Mouse (Mus musculus): Measurements from ENCODE around the gene AW822073. TPM values are rescaled to one million over a fixed set of nuclear protein-coding genes. Genes with fewer than 3 reads are reported as not detected.
"Not testable (repeated sequence)": the region's sequence is repeated elsewhere in the genome, so short reads cannot be mapped to it uniquely, and the experiment has no call there.

AW822073 gene
- not detected in 2 replicates for polyA plus RNA-seq (2014; fragmentation: Nextera tagmentation; extraction: Ambion mirVana)

DNA sequence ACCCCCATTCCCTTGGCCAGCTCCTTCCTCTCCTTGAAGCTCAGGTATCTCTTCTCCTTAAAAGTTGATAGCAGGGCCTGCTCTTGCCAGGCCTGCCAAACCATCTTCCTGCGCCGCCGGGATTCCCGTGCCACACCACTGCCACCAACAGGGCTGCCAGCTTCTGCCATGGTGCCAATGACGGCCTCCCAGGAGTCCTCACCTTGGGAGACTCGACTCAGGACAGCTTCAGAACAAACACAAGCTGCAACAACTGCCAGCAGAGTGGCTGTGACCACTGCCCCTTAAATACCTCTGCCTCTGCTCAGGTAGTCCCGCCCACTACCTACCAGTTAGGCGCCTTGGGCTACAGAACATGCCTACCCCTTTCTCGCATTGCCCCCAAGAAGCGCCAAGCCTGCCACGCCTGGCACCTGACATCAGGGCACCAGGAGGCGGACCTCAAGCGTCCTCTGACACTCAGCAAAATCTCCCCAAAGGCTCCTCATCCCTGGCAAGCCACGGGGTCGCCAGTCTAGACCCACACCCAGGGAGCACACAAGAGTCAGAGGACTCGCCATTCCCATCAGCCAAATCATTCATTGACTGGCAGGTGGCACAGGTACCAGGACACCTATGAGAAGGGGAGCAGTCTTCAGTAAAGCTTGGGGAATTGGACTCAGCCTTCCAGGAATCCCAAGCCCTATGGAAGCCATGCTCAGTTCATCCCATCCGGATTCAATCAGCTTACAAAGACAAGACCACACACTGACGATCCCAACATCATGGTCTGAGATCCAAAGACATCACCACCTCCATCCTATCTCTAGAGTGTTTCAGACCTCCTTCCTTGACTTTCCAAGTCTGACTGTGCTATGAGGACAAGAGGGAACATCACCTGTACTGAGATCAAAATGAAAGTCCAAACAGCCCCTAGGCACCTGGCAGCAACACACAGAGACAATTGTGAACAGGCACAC, at the start of gene AW822073:
Gene AW822073 (minus strand): TSS at position 104 of the 959 bp plus-strand sequence.
- not testable (repeated sequence) for H3K9me3 ChIP-seq (ENCODE audit: control insufficient read depth, low read length); H3K36me3 ChIP-seq (ENCODE audit: control insufficient read depth, insufficient read depth, low read length); H3K9ac ChIP-seq (ENCODE audit: low read length); ATAC-seq (replicated peaks; ENCODE audit: low FRiP score, low TSS enrichment, low read depth); H3K4me1 ChIP-seq (replicated peaks; ENCODE audit: control insufficient read depth, insufficient read depth, low read length); H3K4me3 ChIP-seq (ENCODE audit: low read depth, low read length); H3K27me3 ChIP-seq (replicated peaks; ENCODE audit: control insufficient read depth, insufficient read depth, low read length); H3K4me2 ChIP-seq (ENCODE audit: low read length); H3K27ac ChIP-seq (ENCODE audit: low read depth); DNase-seq (ENCODE audit: low spot score)
- WGBS: 87% methylated on average over 16 of the region's 18 CpGs

DNA sequence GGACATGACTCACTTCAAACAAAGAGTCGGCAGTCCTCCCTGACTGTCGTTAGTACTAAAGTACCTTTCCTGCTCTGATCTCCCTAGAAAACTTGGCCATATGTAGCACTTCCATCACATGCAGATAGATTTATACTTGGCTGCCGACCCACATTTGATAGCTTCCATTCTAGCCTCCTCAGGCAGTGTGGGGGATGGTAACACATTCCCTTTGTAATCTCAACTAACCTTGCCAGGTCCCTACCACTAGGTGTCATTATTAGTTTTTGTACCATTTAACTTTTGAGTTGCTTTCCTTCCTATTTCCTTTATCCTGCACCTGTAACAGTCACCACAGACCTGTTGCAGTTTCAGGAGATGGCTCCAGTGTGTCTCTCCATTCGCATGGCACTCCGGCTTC, 33.7 kb upstream of the AW822073 start:
- 59% methylated on average over 5 of the region's 5 CpGs for WGBS
- no peak for DNase-seq (ENCODE audit: low spot score)
- H3K36me3 ChIP-seq (ENCODE audit: control insufficient read depth, insufficient read depth, low read length): peaks cover 42% of the 10 kb centered on the region

DNA sequence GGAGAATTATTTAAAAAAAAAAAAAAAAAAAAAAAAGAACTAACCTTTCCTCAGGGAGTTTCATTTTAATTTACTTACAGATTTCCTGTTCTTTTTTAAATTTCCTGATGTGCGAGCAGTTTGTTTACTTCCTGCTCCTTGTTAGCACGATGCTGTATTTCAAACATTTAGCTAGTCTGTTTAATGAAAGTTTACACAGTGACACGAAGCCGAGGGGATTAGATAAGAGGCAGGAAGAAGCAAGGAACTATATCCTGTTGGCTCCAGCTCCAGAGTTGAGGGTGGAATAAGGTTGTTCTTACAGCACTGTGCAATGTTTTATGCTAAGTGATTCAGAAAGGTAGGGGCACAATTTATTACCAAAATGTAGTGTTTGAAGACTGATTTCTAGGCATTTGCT, 31.2 kb upstream of the AW822073 start:
- Histone ChIP-seq H3K4me3 (ENCODE audit: low read depth, low read length) (peak overlapping the region; percentile 87), H3K27ac (ENCODE audit: low read depth) (peak overlapping the region; percentile 74; the same call in 1 of the 2 replicates), H3K36me3 (ENCODE audit: control insufficient read depth, insufficient read depth, low read length) (peaks cover 29% of the 10 kb centered on the region), H3K9me3 (ENCODE audit: control insufficient read depth, low read length) (no peaks in the 10 kb centered on the region), H3K27me3 (replicated peaks; ENCODE audit: control insufficient read depth, insufficient read depth, low read length) (no peaks in the 10 kb centered on the region), H3K4me2 (ENCODE audit: low read length) (peak overlapping the region; percentile 60), H3K9ac (ENCODE audit: low read length) (peak overlapping the region; percentile 72), H3K4me1 (replicated peaks; ENCODE audit: control insufficient read depth, insufficient read depth, low read length) (no peaks in the 10 kb centered on the region; the same call in 1 of the 2 replicates)
- WGBS: under 1% methylated on average over 4 of the region's 4 CpGs
- DNase-seq (ENCODE audit: low spot score): no peak
- no peak for ATAC-seq (replicated peaks; ENCODE audit: low FRiP score, low TSS enrichment, low read depth)

More for the DNA sequence above, 33.7 kb upstream of the AW822073 start:
- H3K4me3 ChIP-seq (ENCODE audit: low read depth, low read length): no peak overlapping the region
- H3K4me2 ChIP-seq (ENCODE audit: low read length): no peak overlapping the region
- H3K9me3 ChIP-seq (ENCODE audit: control insufficient read depth, low read length): no peaks in the 10 kb centered on the region
- H3K27me3 ChIP-seq (replicated peaks; ENCODE audit: control insufficient read depth, insufficient read depth, low read length): no peaks in the 10 kb centered on the region
- H3K27ac ChIP-seq (ENCODE audit: low read depth): no peak overlapping the region
- no peaks in the 10 kb centered on the region; the same call in 1 of the 2 replicates for H3K4me1 ChIP-seq (replicated peaks; ENCODE audit: control insufficient read depth, insufficient read depth, low read length)
- no peak overlapping the region for H3K9ac ChIP-seq (ENCODE audit: low read length)
- no peak for ATAC-seq (replicated peaks; ENCODE audit: low FRiP score, low TSS enrichment, low read depth)

DNA sequence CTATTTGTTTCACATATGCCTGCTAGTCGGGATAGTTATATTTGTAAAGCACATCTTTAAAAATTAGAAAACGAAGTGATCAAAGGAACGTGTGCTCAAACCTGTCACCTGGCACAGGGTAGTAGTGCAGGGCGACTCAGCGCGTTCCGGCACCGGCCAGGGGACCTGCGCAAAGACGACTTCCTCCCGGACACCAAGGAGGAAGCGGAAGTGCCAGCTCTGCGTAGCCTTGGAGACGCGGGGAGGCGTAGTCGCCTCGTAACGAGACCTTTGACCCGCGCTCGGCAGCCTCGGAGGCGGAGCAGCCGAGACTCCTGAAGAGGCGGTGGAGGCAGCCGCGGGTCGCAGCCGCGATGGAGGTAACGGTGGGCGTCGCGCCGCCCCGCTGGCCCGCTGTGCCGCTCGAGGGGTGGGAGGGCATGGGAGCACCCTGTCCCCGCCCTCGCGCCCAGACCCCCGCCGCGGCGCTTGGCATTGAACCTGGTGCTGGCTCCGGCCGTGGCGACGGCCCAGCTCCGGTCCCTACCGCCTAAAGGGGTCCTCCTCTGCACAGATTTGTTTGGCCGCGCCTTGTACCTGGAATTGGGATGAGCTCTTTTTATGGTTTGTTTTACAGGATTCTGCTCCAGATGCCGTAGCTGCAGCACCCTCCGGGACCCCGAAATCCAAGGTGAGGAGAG, 30.6 kb upstream of the AW822073 start, which contains the start of gene Gcc2:
Gene Gcc2 (plus strand): TSS at position 285 of the 680 bp plus-strand sequence.
- peak within 1 kb of the TSS; percentile 60 for H3K4me2 ChIP-seq (ENCODE audit: low read length)
- peak within 1 kb of the TSS; percentile 74 for H3K27ac ChIP-seq (ENCODE audit: low read depth)
- peak; percentile 92 for DNase-seq (ENCODE audit: low spot score)
- no peaks in the 10 kb centered on the region for H3K9me3 ChIP-seq (ENCODE audit: control insufficient read depth, low read length)
- H3K4me1 ChIP-seq (replicated peaks; ENCODE audit: control insufficient read depth, insufficient read depth, low read length): no peaks in the 10 kb centered on the region; the same call in 1 of the 2 replicates
- under 1% methylated on average over 56 of the region's 58 CpGs for WGBS
- peak; percentile 97 for ATAC-seq (replicated peaks; ENCODE audit: low FRiP score, low TSS enrichment, low read depth)
- H3K27me3 ChIP-seq (replicated peaks; ENCODE audit: control insufficient read depth, insufficient read depth, low read length): no peaks in the 10 kb centered on the region
- peak within 1 kb of the TSS; percentile 87 for H3K4me3 ChIP-seq (ENCODE audit: low read depth, low read length)
- H3K36me3 ChIP-seq (ENCODE audit: control insufficient read depth, insufficient read depth, low read length): peaks cover 26% of the 10 kb centered on the region
- peak within 1 kb of the TSS; percentile 72 for H3K9ac ChIP-seq (ENCODE audit: low read length)

DNA sequence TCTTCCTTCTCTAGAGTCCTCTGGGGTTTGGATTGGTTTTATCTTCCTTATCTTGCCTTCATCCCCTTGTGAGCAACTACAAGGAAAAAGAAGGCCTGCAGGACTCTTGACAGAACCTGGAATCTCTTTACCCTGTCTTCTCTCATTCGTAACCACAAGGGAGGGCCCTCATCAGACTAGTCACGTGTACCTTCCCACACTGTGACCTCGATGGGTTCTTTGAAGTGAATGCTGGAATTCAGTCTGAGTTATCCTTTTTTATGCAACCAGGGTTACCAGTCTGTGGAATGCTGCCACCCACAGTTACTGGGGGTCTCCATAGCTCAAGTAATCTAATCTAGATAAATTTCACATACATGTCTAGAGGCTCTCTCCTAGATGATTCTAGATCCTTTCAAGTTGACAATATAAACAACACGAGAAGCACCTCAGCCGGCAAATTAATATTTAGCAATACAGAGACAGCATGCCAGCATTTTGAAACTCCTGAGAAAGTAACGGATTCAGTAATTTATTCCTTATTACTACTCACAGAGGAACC, 30.0 kb upstream of the AW822073 start:
- ATAC-seq (replicated peaks; ENCODE audit: low FRiP score, low TSS enrichment, low read depth) (0 out of 2 replicates have a peak, but pooled peaks have one; percentile 12), DNase-seq (ENCODE audit: low spot score) (no peak)
- peak overlapping the region; percentile 87 for H3K4me3 ChIP-seq (ENCODE audit: low read depth, low read length)
- peak overlapping the region; percentile 60 for H3K4me2 ChIP-seq (ENCODE audit: low read length)
- H3K9me3 ChIP-seq (ENCODE audit: control insufficient read depth, low read length): no peaks in the 10 kb centered on the region
- H3K36me3 ChIP-seq (ENCODE audit: control insufficient read depth, insufficient read depth, low read length): peaks cover 20% of the 10 kb centered on the region
- no peak overlapping the region for H3K27ac ChIP-seq (ENCODE audit: low read depth)
- H3K4me1 ChIP-seq (replicated peaks; ENCODE audit: control insufficient read depth, insufficient read depth, low read length): no peaks in the 10 kb centered on the region; the same call in 1 of the 2 replicates
- no peaks in the 10 kb centered on the region for H3K27me3 ChIP-seq (replicated peaks; ENCODE audit: control insufficient read depth, insufficient read depth, low read length)
- 42% methylated on average over 6 of the region's 6 CpGs for WGBS
- H3K9ac ChIP-seq (ENCODE audit: low read length): peak overlapping the region; percentile 72

DNA sequence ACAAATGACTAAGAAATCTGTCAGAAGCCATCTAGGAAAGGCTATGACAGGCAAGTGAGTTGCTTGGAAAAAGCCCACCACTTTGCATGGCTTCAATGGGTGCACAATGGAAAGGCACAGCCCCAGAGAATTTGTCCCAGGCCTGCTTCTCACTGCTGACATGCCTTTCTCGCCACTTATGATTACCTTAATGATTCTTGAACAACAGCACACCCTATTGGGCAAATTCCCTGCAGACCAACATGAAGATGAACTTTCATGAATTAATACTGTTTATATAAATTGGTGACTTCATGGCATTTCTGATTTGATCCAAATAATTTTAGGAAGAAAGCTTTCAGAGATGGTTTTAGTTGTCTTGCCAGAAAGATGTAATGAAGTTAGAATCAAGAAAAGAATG, 24.8 kb upstream of the AW822073 start:
- Histone ChIP-seq H3K27ac (ENCODE audit: low read depth) (no peak overlapping the region), H3K27me3 (replicated peaks; ENCODE audit: control insufficient read depth, insufficient read depth, low read length) (no peaks in the 10 kb centered on the region), H3K4me2 (ENCODE audit: low read length) (no peak overlapping the region), H3K4me3 (ENCODE audit: low read depth, low read length) (no peak overlapping the region), H3K9ac (ENCODE audit: low read length) (no peak overlapping the region), H3K36me3 (ENCODE audit: control insufficient read depth, insufficient read depth, low read length) (no peaks in the 10 kb centered on the region), H3K9me3 (ENCODE audit: control insufficient read depth, low read length) (no peaks in the 10 kb centered on the region), H3K4me1 (replicated peaks; ENCODE audit: control insufficient read depth, insufficient read depth, low read length) (no peaks in the 10 kb centered on the region; the same call in 1 of the 2 replicates)
- DNase-seq (ENCODE audit: low spot score): no peak
- 29% methylated on average over 1 of the region's 1 CpGs for WGBS
- ATAC-seq (replicated peaks; ENCODE audit: low FRiP score, low TSS enrichment, low read depth): no peak

GRCm38 (mm10) chr10:58238984-58239740, 14.4 kb upstream of the AW822073 start:
- not testable (repeated sequence) for H3K36me3 ChIP-seq (ENCODE audit: control insufficient read depth, insufficient read depth, low read length); H3K4me3 ChIP-seq (ENCODE audit: low read depth, low read length); H3K27me3 ChIP-seq (replicated peaks; ENCODE audit: control insufficient read depth, insufficient read depth, low read length); H3K9me3 ChIP-seq (ENCODE audit: control insufficient read depth, low read length); H3K4me1 ChIP-seq (replicated peaks; ENCODE audit: control insufficient read depth, insufficient read depth, low read length); H3K9ac ChIP-seq (ENCODE audit: low read length); H3K27ac ChIP-seq (ENCODE audit: low read depth); H3K4me2 ChIP-seq (ENCODE audit: low read length)
- ATAC-seq (replicated peaks; ENCODE audit: low FRiP score, low TSS enrichment, low read depth) (peak; percentile 82), DNase-seq (ENCODE audit: low spot score) (peak; percentile 79)
- 85% methylated on average over 7 of the region's 8 CpGs for WGBS

- H3K27ac ChIP-seq (ENCODE audit: low read depth): no peak within 1 kb of the TSS
- no peak within 1 kb of the TSS for H3K4me2 ChIP-seq (ENCODE audit: low read length)
- H3K27me3 ChIP-seq (replicated peaks; ENCODE audit: control insufficient read depth, insufficient read depth, low read length): no peaks in the 10 kb centered on the region
- 84% methylated on average over 10 of the region's 10 CpGs for WGBS
- no peaks in the 10 kb centered on the region for H3K4me1 ChIP-seq (replicated peaks; ENCODE audit: control insufficient read depth, insufficient read depth, low read length)
- H3K4me3 ChIP-seq (ENCODE audit: low read depth, low read length): no peak within 1 kb of the TSS
- no peak within 1 kb of the TSS for H3K9ac ChIP-seq (ENCODE audit: low read length)
- ATAC-seq (replicated peaks; ENCODE audit: low FRiP score, low TSS enrichment, low read depth): no peak
- H3K9me3 ChIP-seq (ENCODE audit: control insufficient read depth, low read length): peaks cover 9% of the 10 kb centered on the region
- H3K36me3 ChIP-seq (ENCODE audit: control insufficient read depth, insufficient read depth, low read length): no peaks in the 10 kb centered on the region
- DNase-seq (ENCODE audit: low spot score): no peak
Measured at GRCm38 (mm10) chr10:58236613-58237012, 11.9 kb upstream of the AW822073 start, which contains the start of gene Gm4981. Gene Gm4981, minus strand, starts transcription at chr10:58236701.
